11 mouse cellular contexts compared by ENCODE assay signal in genomic region chr4:95652044-95652443, GRCm38 (mm10).
DNase-seq lines count a peak whose midpoint lies in the region; ATAC-seq and TF ChIP-seq lines count a peak whose summit lies in the region.
"Had no signal": no experiment of that assay in that cellular context is flagged by ENCODE, and none has a peak within 500 bp of the region (broad histone marks: within the 10 kb centered on the region; RNA-seq: fewer than 3 reads in every experiment).

No protein-coding gene starts in this region.

- H3K36me3 ChIP-seq in liver, embryonic 11.5 days (ENCODE audit: control insufficient read depth, insufficient read depth, low read length) = no peaks in the 10 kb centered on the region
- H3K36me3 ChIP-seq in liver, embryonic 12.5 days = no peaks in the 10 kb centered on the region
- no peaks in the 10 kb centered on the region for H3K36me3 ChIP-seq in forebrain, embryonic 15.5 days
- no peaks in the 10 kb centered on the region for H3K36me3 ChIP-seq in midbrain, postnatal 0 days (ENCODE audit: insufficient read depth, low read length)

- H3K4me1 ChIP-seq in liver, embryonic 11.5 days (replicated peaks; ENCODE audit: control insufficient read depth, insufficient read depth, low read length) = no peaks in the 10 kb centered on the region; the same call in 1 of the 2 replicates
- H3K4me1 ChIP-seq in liver, embryonic 12.5 days = peaks cover 8% of the 10 kb centered on the region; the same call in 1 of the 2 replicates
- peaks cover 23% of the 10 kb centered on the region for H3K4me1 ChIP-seq in forebrain, embryonic 15.5 days
- H3K4me1 ChIP-seq in midbrain, postnatal 0 days (ENCODE audit: insufficient read depth, low read length) = no peaks in the 10 kb centered on the region

- no peaks in the 10 kb centered on the region for H3K27me3 ChIP-seq in liver, embryonic 11.5 days (replicated peaks; ENCODE audit: control insufficient read depth, insufficient read depth, low read length)
- H3K27me3 ChIP-seq in liver, embryonic 12.5 days (replicated peaks) = no peaks in the 10 kb centered on the region
- H3K27me3 ChIP-seq in forebrain, embryonic 15.5 days = no peaks in the 10 kb centered on the region
- no peaks in the 10 kb centered on the region for H3K27me3 ChIP-seq in midbrain, postnatal 0 days (ENCODE audit: insufficient read depth, low read length)

- H3K4me3 ChIP-seq in liver, embryonic 11.5 days (ENCODE audit: low read depth, low read length) = no peak overlapping the region
- H3K4me3 ChIP-seq in liver, embryonic 12.5 days = no peak overlapping the region
- H3K4me3 ChIP-seq in forebrain, embryonic 15.5 days = no peak overlapping the region
- H3K4me3 ChIP-seq in midbrain, postnatal 0 days (ENCODE audit: low read depth, low read length) = no peak overlapping the region

- peak overlapping the region; percentile 28 for H3K27ac ChIP-seq in liver, embryonic 11.5 days (ENCODE audit: low read depth, low read length)
- no peak overlapping the region for H3K27ac ChIP-seq in liver, embryonic 12.5 days
- peak overlapping the region; percentile 67 for H3K27ac ChIP-seq in forebrain, embryonic 15.5 days (replicated peaks)
- H3K27ac ChIP-seq in midbrain, postnatal 0 days (ENCODE audit: low read depth, low read length) = 0 out of 2 replicates have a peak overlapping the region, but pooled peaks have one; percentile 13

- no peak overlapping the region for H3K4me2 ChIP-seq in liver, embryonic 11.5 days
- no peak overlapping the region for H3K4me2 ChIP-seq in liver, embryonic 12.5 days
- no peak overlapping the region for H3K4me2 ChIP-seq in forebrain, embryonic 15.5 days (replicated peaks)
- no peak overlapping the region for H3K4me2 ChIP-seq in midbrain, postnatal 0 days (ENCODE audit: low read depth, low read length, poor library complexity, severe bottlenecking)

- no peaks in the 10 kb centered on the region for H3K9me3 ChIP-seq in liver, embryonic 11.5 days (ENCODE audit: control insufficient read depth, low read length)
- no peaks in the 10 kb centered on the region for H3K9me3 ChIP-seq in liver, embryonic 12.5 days (replicated peaks)
- H3K9me3 ChIP-seq in forebrain, embryonic 15.5 days = no peaks in the 10 kb centered on the region
- no peaks in the 10 kb centered on the region for H3K9me3 ChIP-seq in midbrain, postnatal 0 days (ENCODE audit: low read length)

- DNase-seq in cerebellum, postnatal 10 days = peak; percentile 70 to 75
- no peak for DNase-seq in liver, embryonic 11.5 days (ENCODE audit: low spot score)
- DNase-seq in midbrain, postnatal 0 days (ENCODE audit: low spot score) = peak; percentile 34
- DNase-seq in lung, postnatal 25 days (ENCODE audit: low spot score) = no peak
- DNase-seq in layer of hippocampus, postnatal 10 days (ENCODE audit: low spot score in 2 of 2) = no peak
- DNase-seq: B cell, adult 2 months; layer of hippocampus, adult 9-11 months; lung, postnatal 14 days had no signal

- H3K9ac ChIP-seq in liver, embryonic 11.5 days (ENCODE audit: low read depth, low read length) = no peak overlapping the region
- no peak overlapping the region for H3K9ac ChIP-seq in liver, embryonic 12.5 days
- H3K9ac ChIP-seq in forebrain, embryonic 15.5 days (replicated peaks) = no peak overlapping the region
- no peak overlapping the region for H3K9ac ChIP-seq in midbrain, postnatal 0 days (replicated peaks; ENCODE audit: low read length, poor library complexity, severe bottlenecking)

- TF ChIP-seq CTCF in midbrain, postnatal 0 days (IDR thresholded peaks at IDR 0.05) = no peak

- ATAC-seq in cerebellum, adult (ENCODE audit: insufficient number of reproducible peaks, low FRiP score, low TSS enrichment) = no peak
- no peak for ATAC-seq in liver, embryonic 11.5 days (replicated peaks; ENCODE audit: low FRiP score)
- ATAC-seq in liver, embryonic 12.5 days = no peak
- ATAC-seq in forebrain, embryonic 15.5 days (replicated peaks) = peak; percentile 57
- ATAC-seq in midbrain, postnatal 0 days (ENCODE audit: low FRiP score) = peak; percentile 52; the same call in 1 of the 2 replicates

- WGBS in liver, embryonic 11.5 days = 46% methylated on average over 6 of the region's 6 CpGs
- WGBS in liver, embryonic 12.5 days (ENCODE audit: insufficient replicate concordance) = 58% methylated on average over 6 of the region's 6 CpGs
- 20% methylated on average over 6 of the region's 6 CpGs for WGBS in forebrain, embryonic 15.5 days
- 48% methylated on average over 6 of the region's 6 CpGs for WGBS in midbrain, postnatal 0 days

Comparison
In these comparisons a context has a peak if more than half of its experiments do, and no peak if none do; other contexts are left out.
1. DNase-seq: peak in cerebellum, postnatal 10 days (2 of 2) and midbrain, postnatal 0 days (single experiment); none in liver, embryonic 11.5 days (single experiment), lung, postnatal 25 days (single experiment) and layer of hippocampus, postnatal 10 days (0 of 2).
2. ATAC-seq: peak in forebrain, embryonic 15.5 days (single experiment) and midbrain, postnatal 0 days (single experiment); none in cerebellum, adult (single experiment), liver, embryonic 11.5 days (single experiment) and liver, embryonic 12.5 days (single experiment).